Mouse (Mus musculus): Measurements from ENCODE around the gene Grin3b. TPM values are rescaled to one million over a fixed set of nuclear protein-coding genes. Genes with fewer than 3 reads are reported as not detected.

The Grin3b gene
- total RNA-seq, 2 experiments from 2014 or later, result not detected

DNA sequence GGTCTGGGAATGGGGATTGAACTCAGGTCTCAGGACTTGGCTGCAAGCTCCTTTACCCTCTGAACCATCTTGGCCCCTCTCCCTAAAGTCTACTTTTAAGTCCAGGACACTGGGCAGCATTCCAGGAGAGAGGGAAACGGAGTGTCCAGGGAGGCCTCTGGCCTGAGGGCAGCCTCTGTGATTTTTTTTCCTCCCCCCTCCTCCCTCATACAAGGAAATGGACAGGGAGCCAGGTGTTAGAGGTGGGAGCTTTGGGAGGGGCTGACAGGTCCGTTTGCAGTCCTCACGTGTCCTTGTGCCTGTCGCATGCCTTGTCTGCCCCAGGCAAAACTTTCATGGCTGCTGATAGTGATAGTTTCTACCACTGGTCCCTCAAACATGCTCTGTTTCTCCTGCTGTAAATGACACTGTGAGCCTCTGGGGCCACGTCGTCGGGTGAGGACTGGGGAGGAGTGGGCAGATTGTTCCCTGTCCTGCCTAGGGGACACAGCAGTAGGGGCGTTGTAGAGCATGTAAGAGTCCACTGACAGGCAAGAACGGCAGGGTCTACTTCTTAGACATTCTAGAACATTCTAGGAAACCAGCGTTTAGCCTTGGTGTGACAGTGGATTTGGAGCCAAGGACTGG lies 34.1 kb upstream of the Grin3b start:
- no peak for DNase-seq

DNA sequence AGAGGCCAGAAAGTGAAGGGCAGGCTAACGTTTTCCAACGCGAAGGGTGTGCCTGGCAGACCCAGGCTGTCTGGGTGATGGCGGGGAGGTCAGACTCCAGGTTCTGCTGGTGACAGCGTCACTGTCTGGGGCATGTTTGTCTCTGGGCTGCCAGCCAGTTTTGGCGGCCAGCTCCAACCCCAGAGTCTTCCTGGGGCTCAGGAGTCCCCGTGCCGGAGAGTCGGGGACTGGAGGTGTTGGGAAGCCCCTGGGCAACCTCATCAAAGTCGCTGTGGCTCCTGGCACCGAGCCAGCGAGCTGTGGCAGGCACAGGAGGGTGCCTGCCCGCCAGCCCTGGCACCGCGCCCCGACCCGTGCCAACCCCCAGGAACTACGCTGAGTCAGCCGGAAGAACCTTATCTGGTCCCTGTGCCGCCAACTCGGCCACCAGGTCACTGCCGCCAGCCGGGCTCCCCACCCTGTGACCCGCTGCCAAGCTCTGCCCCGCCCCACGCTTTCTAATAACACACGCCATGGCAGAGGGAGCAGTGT lies 33.5 kb upstream of the Grin3b start:
- DNase-seq, result peak; percentile 92 to 94

DNA sequence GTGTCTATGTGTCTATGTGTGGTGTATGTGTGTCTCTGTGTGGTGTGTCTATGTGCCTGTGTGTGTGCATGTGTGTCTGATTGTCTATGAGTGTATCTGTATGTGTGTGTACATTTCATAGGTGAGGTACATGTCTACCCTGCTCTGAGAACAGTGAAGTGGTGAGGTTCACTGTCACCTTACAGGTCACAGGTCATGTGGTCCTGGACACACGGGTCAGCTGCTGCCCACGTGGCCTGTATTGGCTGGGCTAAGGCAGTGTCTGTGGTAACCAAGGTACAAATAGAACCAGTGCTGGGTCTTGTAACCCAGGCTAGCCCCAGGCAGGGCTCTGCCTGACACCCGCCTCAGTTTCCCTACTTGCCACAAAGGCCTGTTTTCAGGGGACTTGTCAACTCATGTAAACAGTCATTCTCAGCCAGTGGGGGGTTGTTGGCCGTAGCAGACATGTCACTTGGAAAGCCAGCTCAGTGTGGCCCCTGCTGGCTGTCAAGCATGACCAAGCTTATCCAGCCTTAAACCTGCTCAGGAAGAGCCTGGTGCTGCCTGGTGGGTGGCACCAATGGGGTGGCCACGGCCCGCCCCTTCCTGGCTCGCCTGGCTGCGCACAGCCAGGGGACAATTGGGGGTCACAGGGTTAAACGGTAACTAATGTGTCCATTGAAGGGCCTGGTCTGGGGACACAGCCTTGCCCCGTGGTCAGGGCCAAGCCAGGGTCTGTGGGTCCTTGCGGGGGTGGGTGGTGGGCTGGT lies 32.6 kb upstream of the Grin3b start:
- no peak for DNase-seq

DNA sequence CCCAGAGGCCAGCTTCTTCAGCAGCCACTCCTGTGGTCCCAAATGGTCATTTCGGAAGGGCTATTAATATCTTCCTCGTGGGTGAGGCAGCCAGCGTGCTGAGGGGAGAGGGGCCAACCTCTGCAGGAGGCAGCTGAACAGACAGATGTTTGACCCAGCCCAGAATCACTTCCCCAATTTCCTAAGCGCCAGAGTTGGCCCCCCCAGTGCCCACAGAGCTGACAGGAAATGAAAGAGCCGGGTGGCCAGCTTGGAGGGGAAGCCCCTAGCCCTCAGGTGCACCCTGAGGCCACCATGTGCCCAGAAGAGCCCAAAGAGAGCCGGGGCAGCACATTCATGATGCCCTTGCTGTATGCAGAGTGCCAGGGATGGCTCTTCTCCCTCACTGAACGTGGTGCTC lies 29.8 kb upstream of the Grin3b start:
- peak in 1 of 2 experiments; percentile 35 for DNase-seq

DNA sequence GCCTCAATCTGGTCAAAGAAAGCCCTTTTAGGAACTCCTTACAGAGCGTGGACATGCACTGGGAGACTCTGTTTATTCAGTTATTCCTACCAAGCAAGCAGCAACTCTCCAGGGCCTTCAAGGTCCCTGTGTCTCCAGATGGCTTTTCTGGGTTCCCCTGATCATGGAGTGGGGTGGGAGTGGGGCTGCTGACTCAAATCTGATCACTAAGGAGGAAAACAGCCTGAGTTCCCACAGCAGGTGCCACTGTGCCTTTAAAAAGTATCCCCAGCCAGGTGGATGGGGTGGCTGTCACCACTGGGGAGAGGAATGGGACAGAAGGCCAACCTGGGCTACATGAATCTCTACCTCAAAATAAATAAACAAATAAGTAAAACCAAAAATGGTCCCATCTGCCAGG lies 27.5 kb upstream of the Grin3b start:
- no peak for DNase-seq

DNA sequence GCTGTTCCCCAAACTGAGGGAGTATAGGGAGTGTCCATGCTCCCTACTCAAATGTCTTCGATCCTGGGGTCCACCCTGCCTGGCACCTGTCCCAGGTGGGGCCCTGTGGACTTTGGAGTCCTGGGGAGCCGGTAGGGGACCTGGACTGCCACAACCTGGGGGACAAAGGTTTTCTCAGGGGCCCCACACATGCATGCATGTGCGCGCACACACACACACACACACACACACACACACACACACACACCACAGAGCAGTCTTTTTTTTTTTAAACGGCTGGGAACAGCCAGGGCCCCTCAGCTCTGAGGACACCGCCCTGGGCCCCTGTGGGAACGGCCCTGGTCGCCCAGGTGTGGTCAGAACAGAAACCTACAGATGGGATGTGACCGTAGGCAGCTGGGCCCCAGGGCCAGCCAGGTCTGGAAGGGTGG lies 27.0 kb upstream of the Grin3b start:
- no peak for DNase-seq

DNA sequence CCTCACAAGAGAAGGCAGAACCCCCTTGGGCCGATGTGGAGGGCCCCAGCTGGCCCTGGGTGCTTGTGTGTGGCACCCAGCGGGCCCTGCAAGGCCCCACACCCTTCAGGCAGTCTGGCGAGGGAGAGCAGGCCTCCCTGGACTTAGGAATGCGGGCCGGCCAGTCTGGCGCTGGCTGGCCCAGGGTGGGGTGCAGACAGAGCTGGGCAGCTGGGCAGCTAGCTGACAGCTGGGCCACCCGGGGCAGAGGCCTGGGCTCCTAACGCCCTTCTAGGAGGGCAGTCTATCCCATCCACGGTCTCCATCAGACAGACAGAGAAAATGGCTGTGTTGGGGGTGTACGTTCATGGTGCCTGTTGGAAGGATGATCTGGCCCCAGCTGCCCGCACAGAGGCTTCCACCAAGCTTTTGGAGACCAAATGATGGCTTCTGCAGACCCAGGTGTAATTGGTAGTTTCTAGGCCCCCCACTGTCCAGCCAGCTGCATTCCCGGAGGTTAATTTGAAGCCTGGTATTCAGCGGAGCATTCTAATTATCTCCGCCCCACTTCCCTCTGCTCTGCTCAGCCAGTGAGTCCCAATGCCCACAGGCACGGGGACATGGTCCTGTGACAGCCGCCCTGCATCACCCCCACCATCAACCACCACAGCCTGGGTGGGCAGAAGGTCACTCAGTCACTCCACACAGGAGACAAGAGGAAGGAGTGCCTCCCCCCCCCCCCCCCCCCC lies 24.8 kb upstream of the Grin3b start:
- DNase-seq, result no peak

DNA sequence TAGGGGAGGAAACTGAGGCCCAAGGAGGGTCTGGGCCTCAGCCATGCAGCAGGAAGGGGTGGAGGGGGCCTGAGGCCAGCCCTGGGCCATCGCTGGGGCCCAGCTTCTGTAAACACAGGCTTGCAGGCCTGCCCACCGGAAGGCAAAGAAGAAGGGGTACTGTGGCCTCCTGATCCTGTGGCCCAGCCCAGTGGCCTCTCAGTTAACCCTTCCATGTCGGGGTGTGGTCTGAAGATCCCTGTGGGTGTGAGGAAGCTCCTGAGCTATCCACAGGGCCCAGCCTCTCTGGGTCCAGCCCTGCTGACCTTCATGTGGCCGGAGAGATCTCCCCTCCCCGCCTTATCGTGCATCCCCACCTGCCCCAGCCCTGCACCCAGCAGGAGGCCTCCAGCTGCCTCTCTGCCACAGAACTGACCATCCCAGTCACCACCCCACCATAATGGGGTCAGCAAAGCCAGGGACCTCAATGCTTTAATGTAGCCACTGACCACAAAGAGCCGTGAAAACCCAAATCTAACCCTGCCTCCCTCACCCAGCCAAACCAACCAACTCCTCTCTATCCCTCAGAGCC lies 23.7 kb upstream of the Grin3b start:
- no peak for DNase-seq

DNA sequence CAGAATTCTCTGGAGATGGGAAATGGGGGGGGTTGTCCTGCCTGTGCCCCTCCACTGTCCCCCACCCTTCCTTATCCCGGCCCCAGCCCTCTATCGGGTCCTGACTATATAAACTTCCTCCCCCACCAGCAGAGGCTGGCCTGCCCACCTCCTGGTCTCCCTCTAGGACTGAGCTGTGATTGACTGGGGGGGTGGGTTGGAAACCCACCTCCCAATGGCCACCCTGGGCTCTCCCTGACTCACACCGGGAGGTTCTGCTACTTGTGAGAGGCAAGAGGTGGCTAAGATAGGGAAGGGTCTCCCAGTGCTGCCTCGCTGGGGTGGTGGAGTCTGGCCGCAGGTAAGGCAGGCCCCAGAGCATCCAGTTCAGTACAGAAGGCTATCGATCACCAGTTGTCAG lies 23.0 kb upstream of the Grin3b start:
- DNase-seq, result no peak

DNA sequence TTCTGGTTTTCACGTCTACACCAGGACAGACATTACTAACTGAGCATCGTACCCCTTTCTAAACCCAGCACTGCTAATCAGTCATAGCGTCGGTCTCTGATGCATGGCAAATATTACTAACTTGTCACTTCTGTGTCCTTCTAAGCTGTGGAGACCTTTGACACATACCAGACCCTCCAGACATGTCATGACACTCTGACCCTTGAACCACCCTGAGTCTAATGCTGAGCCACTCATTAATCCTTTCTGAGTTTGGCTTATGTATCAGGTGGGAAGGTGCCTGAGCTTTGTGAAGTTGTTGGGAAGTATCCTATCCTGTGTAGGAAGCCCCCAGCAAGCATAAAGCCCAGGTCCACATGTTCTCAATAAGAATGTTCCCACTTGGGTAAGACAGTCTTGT lies 20.6 kb upstream of the Grin3b start:
- no peak for DNase-seq

DNA sequence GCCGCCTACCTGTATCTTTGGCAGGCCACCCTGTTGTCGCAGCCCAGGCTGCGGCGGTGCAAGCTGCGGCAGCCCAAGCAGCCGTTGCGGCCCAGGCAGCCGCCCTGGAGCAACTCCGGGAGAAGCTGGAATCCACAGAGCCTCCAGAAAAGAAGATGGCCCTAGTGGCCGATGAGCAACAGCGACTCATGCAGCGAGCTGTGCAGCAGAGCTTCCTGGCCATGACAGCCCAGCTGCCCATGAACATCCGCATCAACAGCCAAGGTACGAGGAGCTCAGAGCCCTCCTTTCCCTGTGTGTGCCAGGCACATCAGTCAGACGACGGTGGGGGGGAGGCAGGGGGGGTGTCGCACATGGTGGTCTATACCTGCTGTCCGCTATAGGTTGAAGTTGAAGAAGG lies 19.9 kb upstream of the Grin3b start:
- no peak for DNase-seq

DNA sequence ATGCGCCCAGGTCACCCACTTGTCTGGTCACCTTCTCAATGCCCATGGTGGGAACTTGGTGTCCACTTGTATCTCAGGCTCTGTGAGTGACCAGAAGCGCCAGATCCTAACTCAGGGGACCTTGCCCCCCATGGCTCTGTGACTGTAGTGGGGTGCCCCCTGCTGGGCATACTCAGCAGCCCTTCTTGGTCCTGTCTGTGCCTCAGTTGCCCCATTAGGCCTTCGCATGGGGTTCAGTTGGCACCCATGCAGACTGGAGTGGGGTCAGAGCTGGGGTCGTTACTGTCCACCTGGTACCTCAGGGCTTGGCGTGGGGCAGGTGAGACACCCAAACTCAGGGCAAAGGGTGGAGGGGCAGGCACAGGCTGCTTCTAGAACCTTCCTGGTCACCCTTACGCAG lies 16.6 kb upstream of the Grin3b start:
- peak; percentile 42 to 63 for DNase-seq

DNA sequence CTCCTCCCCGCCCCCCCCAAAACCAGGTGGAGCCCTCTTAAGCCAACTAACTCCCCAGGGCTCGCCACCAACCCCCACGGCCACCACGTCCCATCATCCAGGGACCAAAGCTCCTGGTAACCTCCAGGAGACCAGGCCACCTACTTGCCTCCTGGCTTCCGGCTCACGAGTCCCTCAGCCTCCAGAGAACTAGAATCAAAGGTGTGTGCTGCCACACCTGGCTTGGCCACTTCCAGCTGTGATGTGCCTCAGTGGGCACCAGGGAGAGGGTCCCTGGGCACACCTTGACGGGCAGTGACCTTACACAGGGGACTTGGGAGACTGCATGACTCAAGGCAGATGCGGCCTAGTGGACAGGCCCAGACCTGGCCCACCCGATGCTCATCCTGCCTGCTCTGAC lies 14.8 kb upstream of the Grin3b start:
- DNase-seq, result no peak

DNA sequence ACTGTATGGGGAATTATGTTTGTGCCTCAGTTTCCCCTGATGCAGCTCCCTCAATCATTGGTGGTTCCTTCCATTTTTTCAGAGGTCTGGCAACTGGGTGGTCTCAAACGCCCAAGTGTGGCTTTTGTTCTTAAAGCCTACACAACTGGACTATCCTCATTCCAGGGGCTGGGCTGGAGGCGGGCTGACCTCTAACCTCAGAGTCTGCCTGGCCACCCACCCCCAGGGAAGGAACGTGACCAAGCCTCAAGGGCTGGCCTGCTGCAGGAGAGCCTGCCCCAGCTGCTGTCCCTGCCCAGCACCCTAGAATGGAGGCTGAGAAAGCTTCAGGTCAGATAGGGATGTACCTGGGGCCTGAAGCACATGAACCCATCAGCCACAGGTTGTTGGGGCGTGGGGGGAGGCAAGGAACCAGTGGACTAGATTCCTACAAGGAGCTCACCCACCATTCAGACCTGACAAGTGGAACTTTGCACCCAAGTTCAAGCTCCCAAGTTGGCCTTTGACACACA lies 13.8 kb upstream of the Grin3b start:
- DNase-seq, result no peak

DNA sequence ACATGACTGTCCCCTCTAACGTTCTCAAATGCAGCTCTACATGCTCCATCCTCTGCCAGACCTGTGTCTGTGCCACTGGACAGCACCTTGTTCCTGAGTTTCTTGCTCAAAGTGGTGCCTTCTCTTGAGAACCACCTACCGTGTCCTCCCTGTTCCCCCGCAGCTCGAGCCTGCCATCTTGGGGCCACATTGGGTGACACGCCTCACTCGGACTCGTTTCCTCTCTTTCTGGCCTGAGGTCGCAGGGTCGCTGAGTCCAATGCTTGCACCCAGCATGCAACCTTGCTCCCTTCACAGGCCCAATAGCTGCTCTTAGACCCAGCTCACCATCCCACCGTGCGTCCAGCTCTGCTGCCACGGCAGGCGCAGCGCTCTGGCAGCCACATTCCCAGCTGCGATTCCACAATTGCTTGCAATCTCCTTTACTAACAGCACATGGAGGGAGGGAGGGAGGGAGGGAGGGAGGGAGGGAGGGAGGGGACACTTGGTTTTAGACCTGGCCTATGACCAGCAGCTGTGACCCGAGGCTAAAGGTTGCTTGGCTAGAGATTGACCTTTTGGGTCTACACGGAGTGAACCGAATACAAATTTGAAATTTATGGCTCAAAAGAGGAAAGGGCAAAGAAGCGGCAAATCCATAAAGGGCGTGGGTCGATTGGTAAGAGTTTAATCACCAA lies 12.2 kb upstream of the Grin3b start:
- peak; percentile 84 to 87 for DNase-seq

DNA sequence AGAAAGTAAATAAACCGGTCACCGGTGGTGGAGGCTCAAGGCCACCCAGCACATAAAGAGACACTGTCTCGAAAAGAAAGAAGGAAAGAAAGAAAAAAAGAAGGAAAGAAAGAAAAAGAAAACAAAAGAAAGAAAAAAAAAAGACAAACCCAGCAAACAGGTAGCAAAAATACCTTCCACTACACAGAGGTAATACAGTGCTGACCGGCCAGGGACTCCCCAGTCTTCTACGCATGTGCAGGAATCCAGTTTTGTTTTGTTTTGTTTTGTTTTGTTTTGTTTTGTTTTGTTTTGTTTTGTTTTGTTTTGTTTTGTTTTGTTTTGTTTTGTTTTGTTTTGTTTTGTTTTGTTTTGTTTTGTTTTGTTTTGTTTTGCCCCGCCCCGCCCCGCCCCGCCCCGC lies 11.1 kb upstream of the Grin3b start:
- peak; percentile 27 to 56 for DNase-seq

DNA sequence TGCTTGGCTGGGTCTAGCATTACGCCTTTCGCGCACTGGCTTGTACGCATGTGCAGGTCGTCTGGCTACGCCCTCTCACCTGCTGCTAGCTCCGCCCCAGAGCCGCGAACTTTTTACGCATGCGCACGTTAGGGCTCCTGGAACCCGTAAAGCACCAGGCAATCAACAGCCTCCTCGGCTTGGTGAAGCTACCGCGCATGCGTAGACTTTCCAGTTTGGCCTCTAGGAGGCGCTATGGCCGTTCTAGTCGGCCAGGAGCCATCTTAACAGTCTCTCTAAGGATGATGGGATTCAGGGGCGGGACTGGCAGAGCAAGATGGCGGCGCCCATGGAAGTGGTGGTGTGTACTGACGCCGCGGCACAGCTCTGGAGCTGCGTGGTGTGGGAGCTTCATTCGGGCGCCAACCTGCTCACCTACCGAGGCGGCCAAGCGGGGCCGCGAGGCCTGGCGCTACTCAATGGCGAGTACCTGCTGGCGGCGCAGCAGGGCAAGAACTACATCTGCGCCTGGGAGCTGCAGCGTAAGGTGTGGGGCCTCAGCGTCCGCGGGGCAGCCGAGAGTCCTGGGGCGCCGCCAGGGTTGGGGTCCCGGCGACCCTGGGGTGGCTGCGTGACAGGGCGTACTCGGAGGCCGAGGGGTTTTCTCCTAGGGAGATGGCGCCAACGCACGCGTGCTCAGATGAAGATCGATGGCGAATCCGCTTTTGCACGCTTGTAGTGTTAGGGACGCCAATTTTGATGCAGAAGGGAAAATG lies 10.5 kb upstream of the Grin3b start, which contains the start of gene Wdr18:
Wdr18 (plus strand) TSS at position 306 of the 755 bp plus-strand sequence.
- DNase-seq, result peak; percentile 98 to 100

DNA sequence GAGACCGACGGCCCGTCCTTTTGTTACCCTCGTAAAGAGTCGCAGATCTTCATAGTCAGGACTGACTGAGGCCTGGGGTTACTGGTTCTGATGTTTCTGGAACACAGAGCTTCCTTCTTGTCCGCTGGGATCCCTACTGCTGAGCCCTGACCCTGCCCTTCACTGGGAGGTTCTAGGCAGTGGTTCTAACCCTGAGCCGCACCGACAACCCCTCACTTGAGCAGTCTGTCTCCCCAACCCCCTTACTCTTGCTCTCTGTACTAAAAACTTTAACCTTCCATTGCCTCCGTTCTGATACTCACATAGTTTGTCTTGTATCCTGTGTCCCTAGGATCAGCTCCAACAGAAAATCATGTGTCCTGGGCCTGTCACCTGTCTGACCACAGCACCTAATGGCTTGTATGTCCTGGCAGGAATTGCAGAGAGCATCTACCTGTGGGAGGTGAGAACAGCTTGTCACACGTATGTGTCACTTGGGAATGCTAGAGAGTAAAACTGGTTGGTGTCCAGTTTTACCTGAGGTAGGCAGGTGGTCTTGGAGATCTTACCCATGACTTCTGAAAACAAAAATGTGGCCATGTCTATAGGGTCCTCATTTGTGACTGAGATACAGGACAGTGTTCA lies 9.7 kb upstream of the Grin3b start:
- no peak for DNase-seq

DNA sequence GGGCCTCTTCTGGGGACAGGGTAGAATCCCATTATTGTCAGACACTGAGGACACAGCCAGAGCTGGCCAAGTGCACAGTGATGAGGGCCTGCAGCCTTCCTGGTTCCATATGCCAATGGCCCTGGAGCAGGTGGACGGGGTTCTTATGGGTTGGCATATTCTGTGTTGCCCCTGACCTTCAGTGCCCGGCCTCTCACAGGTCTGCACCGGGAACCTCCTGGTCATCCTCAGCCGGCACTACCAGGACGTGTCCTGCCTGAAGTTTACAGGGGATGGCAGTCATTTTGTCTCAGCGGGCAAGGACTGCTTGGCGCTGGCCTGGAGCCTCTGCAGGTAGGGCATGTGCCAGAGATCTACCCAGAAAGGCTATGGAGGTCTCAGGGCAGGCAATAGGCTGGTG lies 5.8 kb upstream of the Grin3b start:
- no peak for DNase-seq

DNA sequence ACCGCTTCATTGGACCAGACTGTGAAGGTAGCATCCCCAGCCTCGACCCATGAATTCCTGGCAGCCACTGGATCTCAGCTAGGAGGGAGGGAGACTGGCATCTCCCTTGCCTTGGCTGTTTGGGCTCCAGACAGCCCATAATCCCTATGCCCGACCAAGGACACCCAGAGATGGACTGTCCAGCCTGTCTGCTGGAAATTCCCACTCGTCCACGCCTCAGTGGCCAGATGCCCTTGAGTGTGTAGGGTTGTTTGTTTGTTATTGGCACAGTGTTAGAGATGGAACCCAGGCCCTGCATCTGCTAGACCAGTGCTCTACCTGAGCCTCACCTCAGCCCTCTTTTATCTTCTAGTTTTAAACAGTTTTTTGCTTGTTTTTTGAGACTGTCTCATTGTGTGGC lies 5.2 kb upstream of the Grin3b start:
- peak; percentile 48 to 57 for DNase-seq
